Mouse (Mus musculus) forebrain, embryonic 16.5 days (tissue): Measurements from ENCODE around the gene Syt10. TPM values are rescaled to one million over a fixed set of nuclear protein-coding genes. Genes with fewer than 3 reads are reported as not detected.
"Not testable (repeated sequence)": the region's sequence is repeated elsewhere in the genome, so short reads cannot be mapped to it uniquely, and the experiment has no call there.

Experiments used
- ATAC-seq: fragments of 200-750 bp; cut with Nextera tagmentation; 2 replicates; pipeline ENCODE4 v1.8.0; 2017; ENCODE audit warnings: mild to moderate bottlenecking, moderate library complexity
- H3K27ac ChIP-seq: fragments of 300-500 bp; sonication (generic); 2 replicates; pipeline ENCODE4 v1.5.1; 2014; ENCODE audit warnings: low read length, control low read depth
- H3K27me3 ChIP-seq: fragments of 300-500 bp; sonication (generic); replicated peaks from 2 replicates; pipeline ENCODE4 v1.6.1; 2014; ENCODE audit warnings: low read length; ENCODE audit not compliant: control insufficient read depth, insufficient read depth
- H3K36me3 ChIP-seq: fragments of 300-500 bp; sonication (generic); 2 replicates; pipeline ENCODE4 v1.6.1; 2014; ENCODE audit not compliant: control insufficient read depth, insufficient read depth
- H3K4me1 ChIP-seq: fragments of 300-500 bp; sonication (generic); replicated peaks from 2 replicates; pipeline ENCODE4 v1.6.1; 2014; ENCODE audit warnings: low read length; ENCODE audit not compliant: control insufficient read depth, insufficient read depth
- H3K4me2 ChIP-seq: fragments of 300-500 bp; sonication (generic); 2 replicates; pipeline ENCODE4 v1.6.1; 2014; ENCODE audit warnings: mild to moderate bottlenecking, low read length, control low read depth
- H3K4me3 ChIP-seq: fragments of 300-500 bp; sonication (generic); replicated peaks from 2 replicates; pipeline ENCODE4 v1.5.1; 2014; ENCODE audit warnings: mild to moderate bottlenecking, low read length, control low read depth
- H3K9ac ChIP-seq: fragments of 300-500 bp; sonication (generic); replicated peaks from 2 replicates; pipeline ENCODE4 v1.6.1; 2014; ENCODE audit warnings: low read depth, low read length, control low read depth
- H3K9me3 ChIP-seq: fragments of 300-500 bp; sonication (generic); 2 replicates; pipeline ENCODE4 v1.6.1; 2016; ENCODE audit warnings: low read length; ENCODE audit not compliant: control insufficient read depth
- WGBS: fragments of 180-500 bp; shearing (Covaris S2); extraction: QIAGEN DNeasy Blood & Tissue Kit; methylation state at CpG from one replicate; pipeline ENCODE4 v1.1.7; 2014; 5-methylcytosine and 5-hydroxymethylcytosine counted together
- polyA plus RNA-seq: library from polyadenylated mRNA; unstranded; fragments of >200 nt; fragmentation: Nextera tagmentation; extraction: Ambion mirVana; gene quantifications from 2 replicates; pipeline ENCODE4 v1.2.1, GENCODE M21; 2015

Gene Syt10
- polyA plus RNA-seq: 1.2 and 1.3 TPM in 2 replicates

DNA sequence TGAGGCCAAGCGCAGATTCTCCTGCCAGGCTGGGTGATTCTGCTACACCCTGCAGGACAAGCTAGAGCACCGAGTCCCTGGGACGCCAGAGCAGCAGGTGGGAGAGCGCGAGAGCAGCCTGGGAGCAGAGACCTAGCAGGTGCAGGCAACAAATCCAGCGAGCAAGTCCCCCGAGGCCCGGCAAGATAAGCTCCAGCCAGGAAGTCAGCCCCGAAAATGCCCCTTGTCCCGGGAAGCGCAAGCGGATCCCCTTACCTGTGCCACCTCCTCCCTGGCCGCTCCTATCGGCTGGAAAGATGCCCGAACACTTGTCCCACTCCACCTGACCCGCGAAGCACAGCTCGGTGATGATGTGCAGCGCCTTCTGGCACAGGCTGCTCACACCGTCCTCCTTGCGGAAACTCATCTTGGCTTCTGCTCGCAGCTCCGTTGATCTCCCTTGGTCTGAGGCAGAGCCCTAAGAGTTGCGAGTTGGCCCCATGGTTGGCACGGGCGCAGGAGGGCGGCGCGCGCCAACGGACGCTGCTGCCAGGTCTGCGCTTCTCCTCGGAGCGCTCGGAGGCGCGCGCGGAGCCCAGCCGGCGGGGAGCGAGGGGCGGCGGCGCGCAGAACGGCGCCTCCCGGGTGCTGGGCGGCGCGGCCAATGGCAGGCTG lies at the start of gene Syt10:
TSS of gene Syt10 (minus strand) at position 497 of the 654 bp plus-strand sequence.
- H3K9me3 ChIP-seq: no peaks in the 10 kb centered on the region

DNA sequence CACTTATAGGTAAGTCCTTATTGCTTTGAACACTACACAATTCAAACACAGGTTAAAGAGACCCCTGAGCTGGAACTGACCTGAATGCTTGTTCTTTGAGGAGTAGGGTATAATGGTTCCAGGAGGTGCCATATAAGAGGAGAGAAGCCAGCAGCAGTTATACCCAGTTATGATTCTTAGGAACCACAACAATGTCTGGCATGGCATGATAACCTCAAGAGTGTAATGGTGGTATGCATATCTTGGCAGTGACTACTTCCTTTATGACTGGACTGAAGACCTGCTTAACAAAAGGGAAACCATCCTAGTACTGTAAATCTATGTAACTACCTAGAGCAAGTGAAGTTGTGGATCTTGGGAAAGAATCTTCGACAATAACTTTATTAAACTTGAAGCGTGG lies 42.1 kb upstream of the Syt10 start:
- H3K4me2 ChIP-seq: no peak overlapping the region

More for the DNA sequence above, at the start of gene Syt10:
- H3K36me3 ChIP-seq: no peaks in the 10 kb centered on the region
- WGBS: under 1% methylated on average over 42 of the region's 53 CpGs
- H3K4me1 ChIP-seq: peaks cover 8% of the 10 kb centered on the region
- H3K9ac ChIP-seq: peak within 1 kb of the TSS; percentile 60
- H3K4me2 ChIP-seq: peak within 1 kb of the TSS; percentile 97
- peaks cover 11% of the 10 kb centered on the region; the same call in 1 of the 2 replicates for H3K27me3 ChIP-seq
- peak within 1 kb of the TSS; percentile 70 for H3K4me3 ChIP-seq
- no peak within 1 kb of the TSS for H3K27ac ChIP-seq
- peak; percentile 97 for ATAC-seq

DNA sequence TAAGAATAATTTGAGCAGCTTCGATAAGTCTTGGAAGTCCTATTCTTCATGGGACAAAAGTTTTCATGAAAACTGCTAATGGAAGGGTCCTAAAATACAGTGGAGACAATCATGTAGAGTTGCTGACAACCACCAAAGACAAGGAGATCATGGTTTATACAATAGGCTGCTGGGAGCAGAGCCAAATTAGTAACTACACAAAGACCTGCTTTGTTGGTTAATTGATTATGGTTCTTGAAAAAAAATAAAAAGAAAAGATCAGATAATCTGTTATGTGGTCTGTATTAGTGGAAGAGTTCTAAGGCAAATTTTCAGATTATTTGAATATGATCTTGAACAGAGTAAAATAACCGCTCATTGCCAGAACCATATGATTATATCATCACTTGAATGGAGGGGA lies 37.3 kb upstream of the Syt10 start:
- Histone ChIP-seq H3K9me3 (no peaks in the 10 kb centered on the region), H3K4me1 (no peaks in the 10 kb centered on the region), H3K4me3 (no peak overlapping the region), H3K36me3 (no peaks in the 10 kb centered on the region), H3K27me3 (no peaks in the 10 kb centered on the region), H3K27ac (no peak overlapping the region), H3K4me2 (no peak overlapping the region), H3K9ac (no peak overlapping the region)
- ATAC-seq: no peak
- 63% methylated on average over 2 of the region's 2 CpGs for WGBS

More for the DNA sequence above, 42.1 kb upstream of the Syt10 start:
- Histone ChIP-seq H3K27ac (no peak overlapping the region), H3K9me3 (no peaks in the 10 kb centered on the region), H3K36me3 (no peaks in the 10 kb centered on the region), H3K27me3 (no peaks in the 10 kb centered on the region), H3K4me1 (no peaks in the 10 kb centered on the region), H3K4me3 (no peak overlapping the region), H3K9ac (no peak overlapping the region)
- no peak for ATAC-seq
- 96% methylated on average over 2 of the region's 2 CpGs for WGBS

DNA sequence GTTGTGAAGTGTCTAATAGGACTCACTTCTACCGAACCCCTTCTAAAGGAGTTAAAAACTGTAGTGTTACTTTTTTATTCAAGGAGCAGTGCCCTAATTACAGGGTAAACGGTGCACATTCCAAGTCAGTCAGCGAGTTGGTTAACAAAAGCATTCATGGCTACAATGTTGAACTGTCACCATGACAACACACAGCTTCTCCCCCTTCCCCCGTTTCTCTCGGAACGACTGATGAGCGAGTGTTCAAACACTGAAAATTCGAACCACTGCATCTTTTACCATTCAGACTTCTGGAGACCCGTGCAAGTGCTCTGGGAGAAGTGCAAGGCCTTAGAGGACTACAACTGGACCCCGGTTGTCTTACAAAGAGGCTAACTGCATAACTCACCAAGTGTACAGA lies 25.6 kb downstream of the Syt10 start:
- Histone ChIP-seq H3K27me3 (no peaks in the 10 kb centered on the region), H3K4me2 (peak overlapping the region; percentile 31), H3K4me3 (no peak overlapping the region), H3K9me3 (no peaks in the 10 kb centered on the region), H3K36me3 (no peaks in the 10 kb centered on the region), H3K27ac (no peak overlapping the region), H3K4me1 (peaks cover 6% of the 10 kb centered on the region; the same call in 1 of the 2 replicates), H3K9ac (no peak overlapping the region)
- ATAC-seq: peak; percentile 81
- 7% methylated on average over 10 of the region's 10 CpGs for WGBS

DNA sequence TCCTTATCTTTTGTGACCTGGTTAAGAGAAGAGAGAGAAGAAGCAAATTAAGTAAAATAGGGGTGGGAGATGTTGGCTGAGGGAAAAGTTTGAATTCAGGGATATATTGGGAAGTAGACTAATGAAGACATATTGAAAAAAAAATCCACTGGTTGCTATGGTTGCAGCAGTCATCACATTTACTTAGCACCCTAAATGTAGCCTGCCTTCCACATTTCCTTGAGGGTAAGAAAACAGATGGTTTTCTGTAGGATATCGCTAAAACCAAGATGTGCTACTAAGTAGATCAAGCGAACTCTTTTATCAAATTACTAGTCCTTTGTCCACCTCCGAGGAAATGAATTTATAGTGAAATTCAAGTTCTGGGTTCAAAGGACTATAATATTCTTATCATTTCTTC lies 37.2 kb downstream of the Syt10 start:
- Histone ChIP-seq H3K4me3 (no peak overlapping the region), H3K36me3 (no peaks in the 10 kb centered on the region), H3K27ac (no peak overlapping the region), H3K4me2 (no peak overlapping the region), H3K9me3 (no peaks in the 10 kb centered on the region), H3K4me1 (no peaks in the 10 kb centered on the region), H3K9ac (no peak overlapping the region), H3K27me3 (no peaks in the 10 kb centered on the region)
- no peak for ATAC-seq
- WGBS: 90% methylated on average over 3 of the region's 3 CpGs

DNA sequence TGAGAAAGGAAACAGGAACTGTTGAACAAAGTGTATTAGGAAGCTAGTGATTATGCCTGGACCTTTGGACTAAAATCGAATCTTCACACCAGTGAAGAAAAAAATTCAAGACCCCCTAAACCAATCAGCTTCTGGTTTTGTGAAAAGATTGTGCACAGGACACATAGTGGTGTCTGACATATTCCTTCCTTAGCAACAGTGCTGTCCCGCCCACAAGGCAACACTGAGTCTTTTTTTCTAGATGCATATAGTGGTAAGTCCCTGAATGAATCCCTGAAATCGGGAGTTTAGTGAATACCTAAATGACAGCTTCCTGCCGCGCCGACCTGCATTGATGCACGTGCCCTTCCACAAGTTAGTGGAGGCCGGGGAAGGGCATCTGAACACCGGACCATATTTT lies 61.7 kb downstream of the Syt10 start:
- no peak for ATAC-seq

DNA sequence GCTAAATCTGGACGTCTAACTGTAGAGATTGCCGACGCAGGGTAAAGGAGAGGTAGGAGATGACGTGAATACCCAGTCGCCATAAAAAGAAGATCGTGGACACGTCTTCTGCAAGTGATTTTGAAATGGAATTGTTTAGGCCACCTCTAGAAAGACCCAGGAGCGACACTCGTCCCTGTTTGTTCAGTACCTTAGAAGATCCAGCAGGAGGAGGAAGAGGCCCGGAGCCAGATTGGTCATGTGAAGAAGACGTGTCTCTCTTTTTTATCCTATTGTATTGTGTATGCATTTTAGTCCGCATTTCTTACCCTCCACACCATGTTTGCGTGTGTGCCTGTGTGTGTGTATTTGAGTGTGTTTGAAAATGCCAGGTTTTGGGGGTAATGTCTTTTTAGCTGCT lies 75.6 kb downstream of the Syt10 start:
- ATAC-seq, H3K36me3 ChIP-seq, H3K4me1 ChIP-seq, H3K27me3 ChIP-seq, H3K4me2 ChIP-seq, H3K27ac ChIP-seq, H3K9ac ChIP-seq, H3K9me3 ChIP-seq, H3K4me3 ChIP-seq: not testable (repeated sequence)
- WGBS: 87% methylated on average over 10 of the region's 13 CpGs

More for the DNA sequence above, 61.7 kb downstream of the Syt10 start:
- 76% methylated on average over 9 of the region's 9 CpGs for WGBS
- H3K9me3 ChIP-seq: no peaks in the 10 kb centered on the region
- H3K36me3 ChIP-seq: no peaks in the 10 kb centered on the region
- H3K9ac ChIP-seq: no peak overlapping the region
- H3K27ac ChIP-seq: no peak overlapping the region
- H3K4me3 ChIP-seq: no peak overlapping the region
- H3K27me3 ChIP-seq: no peaks in the 10 kb centered on the region
- peak overlapping the region; percentile 14 for H3K4me2 ChIP-seq
- H3K4me1 ChIP-seq: no peaks in the 10 kb centered on the region

DNA sequence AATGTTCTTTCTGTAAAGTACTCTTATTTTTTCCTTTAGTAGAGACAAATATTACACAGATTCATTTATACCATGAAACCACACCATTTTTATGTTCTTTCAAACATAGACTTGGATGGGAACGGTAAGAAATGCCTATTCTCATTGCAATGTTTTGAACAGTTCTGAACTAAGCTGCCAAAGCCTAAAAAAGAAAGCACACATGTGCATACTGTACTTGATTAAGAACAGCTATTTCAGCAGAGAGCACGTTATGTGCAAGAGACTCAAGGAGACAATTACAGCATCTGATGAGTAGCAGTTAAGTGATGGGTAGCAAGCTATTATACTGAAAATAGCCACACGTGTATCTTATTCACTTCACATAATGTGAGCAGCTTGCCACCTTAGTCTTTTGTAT lies 108.0 kb downstream of the Syt10 start:
- no peak overlapping the region for H3K4me3 ChIP-seq
- H3K9ac ChIP-seq: no peak overlapping the region
- H3K27ac ChIP-seq: no peak overlapping the region
- H3K9me3 ChIP-seq: no peaks in the 10 kb centered on the region
- ATAC-seq: no peak
- H3K36me3 ChIP-seq: no peaks in the 10 kb centered on the region
- H3K4me1 ChIP-seq: no peaks in the 10 kb centered on the region
- no peak overlapping the region for H3K4me2 ChIP-seq
- WGBS: 52% methylated on average over 3 of the region's 3 CpGs
- no peaks in the 10 kb centered on the region for H3K27me3 ChIP-seq
